Mouse (Mus musculus) liver, embryonic 14.5 days (tissue): ENCODE results near the gene Clpsl2.

Experiments used
- CTCF ChIP-seq: IDR thresholded peaks from 2 replicates; pipeline ENCODE4 v1.5.1; 2016; ENCODE audit warnings: antibody characterized with exemption, low read depth, control low read depth
- EP300 ChIP-seq: IDR thresholded peaks from 2 replicates; pipeline ENCODE4 v1.6.1; 2016; ENCODE audit warnings: antibody characterized with exemption, low read depth

DNA sequence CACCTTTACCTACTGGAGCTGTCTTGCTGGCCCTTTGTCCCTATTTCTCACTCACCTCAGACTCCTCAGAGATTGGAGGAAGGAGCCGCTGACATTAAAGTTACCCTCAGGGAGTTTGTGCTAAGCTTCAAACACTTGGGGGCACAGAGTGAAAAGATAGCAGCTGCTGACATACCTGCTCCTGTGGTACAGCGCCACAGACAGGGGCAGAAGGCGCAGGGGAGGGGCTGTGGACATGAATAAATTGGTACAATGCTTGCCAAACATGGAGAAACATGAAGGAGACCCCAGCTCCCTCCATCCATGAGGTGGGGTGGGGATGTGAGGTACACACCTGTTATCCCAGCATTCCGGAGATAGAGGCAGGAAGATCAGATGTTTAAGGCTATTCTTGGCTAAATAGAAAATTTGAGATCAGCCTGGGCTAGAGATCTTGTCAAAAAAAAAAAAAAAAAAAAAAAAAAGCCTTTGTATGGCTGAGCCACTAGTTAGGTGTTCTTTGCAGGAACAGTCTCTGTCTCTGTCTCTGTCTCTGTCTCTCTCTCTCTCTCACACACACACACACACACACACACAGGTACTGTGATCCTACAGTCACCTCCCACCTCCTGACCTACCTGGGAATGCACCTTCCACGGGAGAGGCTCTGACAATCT, 28.0 kb upstream of the Clpsl2 start:
- TF ChIP-seq EP300 (no peak), CTCF (no peak)
